Mouse (Mus musculus) myocyte (in vitro differentiated cells): Measurements from ENCODE around the gene Poldip2.

Experiments used
- CEBPB ChIP-seq: IDR thresholded peaks from 2 replicates; pipeline ENCODE4 v1.6.1; 2011; ENCODE audit warnings: mild to moderate bottlenecking, moderate library complexity; ENCODE audit not compliant: poor library complexity, insufficient read depth, severe bottlenecking
- E2F4 ChIP-seq: IDR thresholded peaks from one replicate; pipeline ENCODE4 v1.6.1; 2011; ENCODE audit warnings: mild to moderate bottlenecking, control low read depth, moderate library complexity; ENCODE audit not compliant: insufficient read depth
- MAX ChIP-seq: IDR thresholded peaks from one replicate; pipeline ENCODE4 v1.6.1; 2011; ENCODE audit warnings: low read depth, mild to moderate bottlenecking, control low read depth
- MYOD1 ChIP-seq, 3 experiments: IDR thresholded peaks; one replicate each; pipeline ENCODE4 v1.6.1; 2011; ENCODE audit warnings: control low read depth in 2 of 3, low read depth in 2 of 3, mild to moderate bottlenecking in 2 of 3, moderate library complexity in 1 of 3; ENCODE audit not compliant: insufficient read length in 2 of 3, control insufficient read depth in 1 of 3
- POLR2A ChIP-seq: IDR thresholded peaks from one replicate; pipeline ENCODE4 v1.6.1; 2011; ENCODE audit warnings: low read depth, mild to moderate bottlenecking, control low read depth, moderate library complexity; ENCODE audit not compliant: insufficient read length
- POLR2AphosphoS2 ChIP-seq: IDR thresholded peaks from one replicate; pipeline ENCODE4 v1.6.1; 2011; ENCODE audit warnings: low read depth, control low read depth; ENCODE audit not compliant: insufficient read length
- TCF3 ChIP-seq: IDR thresholded peaks from one replicate; pipeline ENCODE4 v1.6.1; 2011; ENCODE audit warnings: low read depth, control low read depth; ENCODE audit not compliant: insufficient read length

DNA sequence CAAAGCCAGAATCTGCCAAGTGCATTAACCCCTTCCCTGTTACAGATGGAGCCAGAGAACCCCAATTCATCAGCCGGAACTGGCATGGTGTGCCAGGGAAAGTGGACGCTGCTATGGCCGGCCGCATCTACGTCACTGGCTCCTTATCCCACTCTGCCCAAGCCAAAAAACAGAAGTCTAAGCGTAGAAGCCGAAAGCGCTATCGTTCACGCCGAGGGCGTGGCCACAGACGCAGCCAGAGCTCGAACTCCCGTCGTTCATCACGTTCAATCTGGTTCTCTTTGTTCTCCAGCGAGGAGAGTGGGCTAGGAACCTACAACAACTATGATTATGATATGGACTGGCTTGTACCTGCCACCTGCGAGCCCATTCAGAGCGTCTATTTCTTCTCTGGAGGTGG is 10.5 kb upstream of the Poldip2 start:
- TF ChIP-seq MAX, result no peak
- no peak for TF ChIP-seq E2F4
- no peak for TF ChIP-seq CEBPB
- TF ChIP-seq TCF3, result no peak
- TF ChIP-seq POLR2A, result no peak
- TF ChIP-seq MYOD1 (IDR thresholded peaks at IDR 0.05; ENCODE audit: control insufficient read depth in 1 of 3, insufficient read length in 2 of 3, low read depth in 2 of 3), result no peak
- TF ChIP-seq POLR2AphosphoS2, result no peak
